Mouse (Mus musculus): ENCODE data around the gene Tmem14a.

GRCm38 (mm10) chr1:21255625-21256345 lies 37.4 kb downstream of the Tmem14a start:
- TF ChIP-seq POLR2A (IDR thresholded peaks at IDR 0.05; ENCODE audit: low read depth, low read length) (no peak), CTCF (IDR thresholded peaks at IDR 0.05; ENCODE audit: extremely low read depth, insufficient read length, insufficient replicate concordance, low read depth, low read length) (no peak)

Data from small intestine, adult 2 months (tissue).